Mouse (Mus musculus) myocyte (in vitro differentiated cells): Measurements from ENCODE around the gene Lasp1. TPM values are rescaled to one million over a fixed set of nuclear protein-coding genes. Genes with fewer than 3 reads are reported as not detected.

Experiments
- H3K27me3 ChIP-seq: one replicate; pipeline ENCODE4 v1.6.1; 2011; ENCODE audit not compliant: control insufficient read depth, insufficient read depth, insufficient read length
- H3K36me3 ChIP-seq: one replicate; pipeline ENCODE4 v1.6.1; 2011; ENCODE audit not compliant: control insufficient read depth, insufficient read depth
- H3K4me2 ChIP-seq: one replicate; pipeline ENCODE4 v1.6.1; 2011; ENCODE audit warnings: low read depth, control low read depth
- H3K4me3 ChIP-seq: one replicate; pipeline ENCODE4 v1.5.1; 2011; ENCODE audit warnings: mild to moderate bottlenecking, control low read depth, moderate library complexity
- H3K79me2 ChIP-seq: one replicate; pipeline ENCODE4 v1.6.1; 2011; ENCODE audit not compliant: control insufficient read depth, insufficient read depth
- H3ac ChIP-seq: one replicate; pipeline ENCODE4 v1.6.1; 2011; ENCODE audit not compliant: control insufficient read depth, insufficient read length
- CEBPB ChIP-seq: IDR thresholded peaks from 2 replicates; pipeline ENCODE4 v1.6.1; 2011; ENCODE audit warnings: mild to moderate bottlenecking, moderate library complexity; ENCODE audit not compliant: poor library complexity, insufficient read depth, severe bottlenecking
- E2F4 ChIP-seq: IDR thresholded peaks from one replicate; pipeline ENCODE4 v1.6.1; 2011; ENCODE audit warnings: mild to moderate bottlenecking, control low read depth, moderate library complexity; ENCODE audit not compliant: insufficient read depth
- MAX ChIP-seq: IDR thresholded peaks from one replicate; pipeline ENCODE4 v1.6.1; 2011; ENCODE audit warnings: low read depth, mild to moderate bottlenecking, control low read depth
- MYOD1 ChIP-seq, 3 experiments: IDR thresholded peaks; one replicate each; pipeline ENCODE4 v1.6.1; 2011; ENCODE audit warnings: control low read depth in 2 of 3, low read depth in 2 of 3, mild to moderate bottlenecking in 2 of 3, moderate library complexity in 1 of 3; ENCODE audit not compliant: insufficient read length in 2 of 3, control insufficient read depth in 1 of 3
- MYOG ChIP-seq, 3 experiments: IDR thresholded peaks; one replicate each; pipeline ENCODE4 v1.6.1; 2011; ENCODE audit warnings: control low read depth in 2 of 3, low read depth in 2 of 3, mild to moderate bottlenecking in 2 of 3; ENCODE audit not compliant: insufficient read length in 2 of 3, control insufficient read depth in 1 of 3, insufficient read depth in 1 of 3
- POLR2A ChIP-seq: IDR thresholded peaks from one replicate; pipeline ENCODE4 v1.6.1; 2011; ENCODE audit warnings: low read depth, mild to moderate bottlenecking, control low read depth, moderate library complexity; ENCODE audit not compliant: insufficient read length
- POLR2AphosphoS2 ChIP-seq: IDR thresholded peaks from one replicate; pipeline ENCODE4 v1.6.1; 2011; ENCODE audit warnings: low read depth, control low read depth; ENCODE audit not compliant: insufficient read length
- REST ChIP-seq: IDR thresholded peaks from one replicate; pipeline ENCODE4 v1.6.1; 2011; ENCODE audit warnings: mild to moderate bottlenecking, control low read depth, moderate library complexity; ENCODE audit not compliant: insufficient read depth, insufficient read length
- SRF ChIP-seq: IDR thresholded peaks from one replicate; pipeline ENCODE4 v1.6.1; 2011; ENCODE audit warnings: low read depth; ENCODE audit not compliant: control insufficient read depth, insufficient read length
- TCF12 ChIP-seq: IDR thresholded peaks from one replicate; pipeline ENCODE4 v1.6.1; 2011; ENCODE audit warnings: mild to moderate bottlenecking, control low read depth; ENCODE audit not compliant: poor library complexity, insufficient read depth, severe bottlenecking
- TCF3 ChIP-seq: IDR thresholded peaks from one replicate; pipeline ENCODE4 v1.6.1; 2011; ENCODE audit warnings: low read depth, control low read depth; ENCODE audit not compliant: insufficient read length
- USF1 ChIP-seq: IDR thresholded peaks from one replicate; pipeline ENCODE4 v1.6.1; 2011; ENCODE audit warnings: low read depth, mild to moderate bottlenecking, control low read depth, moderate library complexity
- polyA plus RNA-seq: library from polyadenylated mRNA; unstranded; fragments of >200 nt; fragmentation: generic; extraction: Trizol; gene quantifications from one replicate; pipeline ENCODE4 v1.2.1, GENCODE M21; 2012; ENCODE audit warnings: missing spikeins

Lasp1 gene
- polyA plus RNA-seq, 1 experiment, result 82.6 TPM

- Histone ChIP-seq H3K79me2 (peaks cover 32% of the 10 kb centered on the region), H3ac (peak within 1 kb of the TSS; percentile 42), H3K36me3 (peaks cover 13% of the 10 kb centered on the region), H3K4me2 (peak within 1 kb of the TSS; percentile 93), H3K4me3 (peak within 1 kb of the TSS; percentile 89), H3K27me3 (no peaks in the 10 kb centered on the region)
- peak in 2 of 3 experiments; percentile 17 to 43 for TF ChIP-seq MYOG (IDR thresholded peaks at IDR 0.05; ENCODE audit: control insufficient read depth in 1 of 3, insufficient read depth in 1 of 3, insufficient read length in 2 of 3, low read depth in 2 of 3)
- peak; percentile 43 for TF ChIP-seq E2F4
- TF ChIP-seq TCF3, result no peak
- no peak for TF ChIP-seq REST
- TF ChIP-seq USF1, result peak; percentile 77
- TF ChIP-seq MYOD1 (IDR thresholded peaks at IDR 0.05; ENCODE audit: control insufficient read depth in 1 of 3, insufficient read length in 2 of 3, low read depth in 2 of 3), result peak in 2 of 3 experiments; percentile 19 to 59
- TF ChIP-seq CEBPB, result no peak
- peak; percentile 77 for TF ChIP-seq POLR2A
- peak; percentile 68 for TF ChIP-seq POLR2AphosphoS2
- peak; percentile 3 for TF ChIP-seq TCF12
- no peak for TF ChIP-seq MAX
- TF ChIP-seq SRF, result peak; percentile 89
These were observed 32.5 kb upstream of the Lasp1 start, which contains the start of gene Cwc25 for GRCm38 (mm10) chr11:97766154-97766881. Cwc25 (minus strand) TSS chr11:97766556.

- Histone ChIP-seq H3K4me2 (no peak overlapping the region), H3ac (no peak overlapping the region), H3K27me3 (no peaks in the 10 kb centered on the region), H3K79me2 (peaks cover 16% of the 10 kb centered on the region), H3K36me3 (no peaks in the 10 kb centered on the region), H3K4me3 (no peak overlapping the region)
- no peak for TF ChIP-seq POLR2AphosphoS2
- TF ChIP-seq REST, result no peak
- TF ChIP-seq TCF12, result no peak
- TF ChIP-seq SRF, result no peak
- no peak for TF ChIP-seq MYOD1 (IDR thresholded peaks at IDR 0.05; ENCODE audit: control insufficient read depth in 1 of 3, insufficient read length in 2 of 3, low read depth in 2 of 3)
- no peak for TF ChIP-seq MYOG (IDR thresholded peaks at IDR 0.05; ENCODE audit: control insufficient read depth in 1 of 3, insufficient read depth in 1 of 3, insufficient read length in 2 of 3, low read depth in 2 of 3)
- TF ChIP-seq USF1, result no peak
- no peak for TF ChIP-seq E2F4
- no peak for TF ChIP-seq CEBPB
- no peak for TF ChIP-seq MAX
- TF ChIP-seq POLR2A, result no peak
- no peak for TF ChIP-seq TCF3
These were observed 29.1 kb upstream of the Lasp1 start for GRCm38 (mm10) chr11:97769704-97770103.

- Histone ChIP-seq H3K79me2 (no peaks in the 10 kb centered on the region), H3K4me3 (no peak overlapping the region), H3K4me2 (no peak overlapping the region), H3ac (no peak overlapping the region), H3K27me3 (no peaks in the 10 kb centered on the region), H3K36me3 (no peaks in the 10 kb centered on the region)
- TF ChIP-seq TCF3, result no peak
- no peak for TF ChIP-seq USF1
- no peak for TF ChIP-seq MAX
- TF ChIP-seq POLR2AphosphoS2, result no peak
- TF ChIP-seq POLR2A, result no peak
- no peak for TF ChIP-seq REST
- no peak for TF ChIP-seq CEBPB
- TF ChIP-seq TCF12, result no peak
- no peak for TF ChIP-seq SRF
- no peak for TF ChIP-seq MYOG (IDR thresholded peaks at IDR 0.05; ENCODE audit: control insufficient read depth in 1 of 3, insufficient read depth in 1 of 3, insufficient read length in 2 of 3, low read depth in 2 of 3)
- TF ChIP-seq MYOD1 (IDR thresholded peaks at IDR 0.05; ENCODE audit: control insufficient read depth in 1 of 3, insufficient read length in 2 of 3, low read depth in 2 of 3), result no peak
- no peak for TF ChIP-seq E2F4
These were observed 27.4 kb upstream of the Lasp1 start for GRCm38 (mm10) chr11:97771410-97771809.

- Histone ChIP-seq H3ac (no peak overlapping the region), H3K27me3 (no peaks in the 10 kb centered on the region), H3K4me3 (no peak overlapping the region), H3K36me3 (peaks cover 37% of the 10 kb centered on the region), H3K4me2 (no peak overlapping the region), H3K79me2 (peaks cover 15% of the 10 kb centered on the region)
- no peak for TF ChIP-seq USF1
- TF ChIP-seq MYOD1 (IDR thresholded peaks at IDR 0.05; ENCODE audit: control insufficient read depth in 1 of 3, insufficient read length in 2 of 3, low read depth in 2 of 3), result no peak
- TF ChIP-seq SRF, result no peak
- no peak for TF ChIP-seq TCF12
- no peak for TF ChIP-seq MYOG (IDR thresholded peaks at IDR 0.05; ENCODE audit: control insufficient read depth in 1 of 3, insufficient read depth in 1 of 3, insufficient read length in 2 of 3, low read depth in 2 of 3)
- TF ChIP-seq MAX, result no peak
- no peak for TF ChIP-seq REST
- TF ChIP-seq CEBPB, result no peak
These were observed 23.6 kb upstream of the Lasp1 start for GRCm38 (mm10) chr11:97775186-97775585.
